Mouse (Mus musculus) spleen, adult 2 months (tissue): Measurements from ENCODE around the gene Ick. TPM values are rescaled to one million over a fixed set of nuclear protein-coding genes. Genes with fewer than 3 reads are reported as not detected.

Source experiments
- DNase-seq, 2 experiments: peaks; one replicate each; pipeline versions ENCODE4 v3.0.0 to v3.0.0-alpha.2; 2012 to 2021; ENCODE audit warnings: low spot score in 2 of 2, low read depth in 1 of 2
- H3K27ac ChIP-seq: fragments of 200-500 bp; 2 replicates; pipeline ENCODE4 v1.5.1; 2012; ENCODE audit warnings: low read length, inconsistent platforms; ENCODE audit not compliant: insufficient read depth
- H3K27me3 ChIP-seq: fragments of 200-500 bp; 2 replicates; pipeline ENCODE4 v1.6.1; 2012; ENCODE audit warnings: mild to moderate bottlenecking, moderate library complexity, low read length, inconsistent platforms; ENCODE audit not compliant: control insufficient read depth, insufficient read depth
- H3K36me3 ChIP-seq: fragments of 200-500 bp; 2 replicates; pipeline ENCODE4 v1.6.1; 2012; ENCODE audit warnings: mild to moderate bottlenecking, low read length, inconsistent platforms; ENCODE audit not compliant: control insufficient read depth, insufficient read depth
- H3K4me1 ChIP-seq: fragments of 200-500 bp; 2 replicates; pipeline ENCODE4 v1.6.1; 2011; ENCODE audit warnings: inconsistent platforms; ENCODE audit not compliant: control insufficient read depth, insufficient read depth, insufficient read length
- H3K4me3 ChIP-seq: fragments of 200-500 bp; 2 replicates; pipeline ENCODE4 v1.5.1; 2011; ENCODE audit warnings: mild to moderate bottlenecking, inconsistent platforms; ENCODE audit not compliant: insufficient read depth, insufficient read length; ENCODE audit errors: extremely low read depth
- CTCF ChIP-seq: fragments of 200-500 bp; IDR thresholded peaks from 2 replicates; pipeline ENCODE4 v1.5.1; 2011; ENCODE audit warnings: mild to moderate bottlenecking, inconsistent platforms; ENCODE audit not compliant: insufficient read depth, insufficient read length, insufficient replicate concordance; ENCODE audit errors: extremely low read depth
- POLR2A ChIP-seq: fragments of 200-500 bp; IDR thresholded peaks from 2 replicates; pipeline ENCODE4 v1.6.1; 2011; ENCODE audit warnings: low read depth, low read length, inconsistent platforms
- WGBS: fragments of 180-500 bp; shearing (Covaris S2); methylation state at CpG from one replicate; pipeline ENCODE4 v1.1.7; 2018; 5-methylcytosine and 5-hydroxymethylcytosine counted together
- polyA plus RNA-seq: library from polyadenylated mRNA; depleted of rRNA; stranded (reverse); fragments of >200 nt; gene quantifications from 2 replicates; pipeline ENCODE4 v1.2.3, GENCODE M21; 2012

Ick gene
- polyA plus RNA-seq, 1 experiment: 3.0 TPM

GRCm38 (mm10) chr9:78101431-78101830, 7.6 kb upstream of the Ick start:
- Histone ChIP-seq H3K4me3 (no peak overlapping the region), H3K4me1 (no peaks in the 10 kb centered on the region; the same call in none of the 2 replicates), H3K27me3 (no peaks in the 10 kb centered on the region), H3K27ac (peak overlapping the region; percentile 36), H3K36me3 (peaks cover 26% of the 10 kb centered on the region)
- 6% methylated on average over 4 of the region's 4 CpGs for WGBS
- DNase-seq: peak in 1 of 2 experiments; percentile 11
- TF ChIP-seq CTCF (no peak), POLR2A (no peak)

GRCm38 (mm10) chr9:78103965-78104560, 4.9 kb upstream of the Ick start:
- no peak for TF ChIP-seq CTCF
- no peak for TF ChIP-seq POLR2A
- peaks cover 10% of the 10 kb centered on the region for H3K36me3 ChIP-seq
- no peaks in the 10 kb centered on the region for H3K27me3 ChIP-seq
- 74% methylated on average over 8 of the region's 8 CpGs for WGBS
- DNase-seq: no peak
- no peak overlapping the region for H3K4me3 ChIP-seq
- H3K4me1 ChIP-seq: no peaks in the 10 kb centered on the region; the same call in none of the 2 replicates
- H3K27ac ChIP-seq: no peak overlapping the region

DNA sequence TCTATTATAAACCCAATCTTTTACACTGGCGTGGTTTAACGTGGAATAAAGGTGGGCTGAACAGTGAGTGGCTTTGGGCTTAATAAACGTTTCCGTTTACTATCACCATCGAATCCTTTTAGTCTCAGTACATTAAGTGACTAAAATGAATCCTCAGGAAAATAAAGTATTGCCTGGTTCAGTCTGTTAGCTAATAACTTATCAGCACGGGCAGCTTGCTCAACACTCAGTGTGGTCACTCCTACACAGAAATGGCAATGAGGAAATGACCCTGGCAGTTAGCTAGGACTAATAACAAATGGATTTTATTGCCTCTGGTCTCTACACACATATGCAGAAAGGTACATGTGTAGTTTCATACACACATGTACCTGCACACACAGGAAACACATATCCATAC, 4.0 kb upstream of the Ick start:
- TF ChIP-seq POLR2A: no peak
- WGBS: 73% methylated on average over 6 of the region's 6 CpGs
- H3K4me1 ChIP-seq: no peaks in the 10 kb centered on the region; the same call in none of the 2 replicates
- DNase-seq: no peak
- H3K27ac ChIP-seq: no peak overlapping the region
- no peak overlapping the region for H3K4me3 ChIP-seq
- peaks cover 7% of the 10 kb centered on the region for H3K36me3 ChIP-seq
- H3K27me3 ChIP-seq: no peaks in the 10 kb centered on the region

DNA sequence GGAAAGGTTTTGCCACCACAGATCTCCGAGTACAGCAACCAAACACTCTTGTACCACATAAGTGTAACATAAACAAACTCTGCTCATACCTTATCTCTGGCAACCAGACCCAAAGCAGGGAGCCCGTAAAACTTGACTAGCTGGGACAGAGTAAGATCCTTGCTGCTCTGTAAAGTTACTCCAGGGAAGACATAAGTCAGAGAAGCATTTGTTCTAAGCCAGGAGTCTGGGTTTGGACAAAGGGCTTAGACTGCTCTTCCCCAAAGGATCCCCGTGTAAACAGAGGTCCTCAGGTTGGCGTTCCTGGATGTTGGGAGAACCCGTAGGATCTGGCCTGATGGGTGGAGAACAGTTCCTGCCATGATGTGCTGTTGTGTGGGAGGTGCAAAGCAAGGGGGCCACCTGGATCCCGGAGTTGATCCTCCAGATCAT, 3.5 kb upstream of the Ick start:
- no peak overlapping the region for H3K4me3 ChIP-seq
- WGBS: 81% methylated on average over 6 of the region's 6 CpGs
- DNase-seq: no peak
- H3K27me3 ChIP-seq: no peaks in the 10 kb centered on the region
- H3K27ac ChIP-seq: peak overlapping the region; percentile 32; the same call in 1 of the 2 replicates
- H3K4me1 ChIP-seq: no peaks in the 10 kb centered on the region; the same call in none of the 2 replicates
- peaks cover 3% of the 10 kb centered on the region; the same call in 1 of the 2 replicates for H3K36me3 ChIP-seq
- TF ChIP-seq POLR2A (no peak), CTCF (no peak)

DNA sequence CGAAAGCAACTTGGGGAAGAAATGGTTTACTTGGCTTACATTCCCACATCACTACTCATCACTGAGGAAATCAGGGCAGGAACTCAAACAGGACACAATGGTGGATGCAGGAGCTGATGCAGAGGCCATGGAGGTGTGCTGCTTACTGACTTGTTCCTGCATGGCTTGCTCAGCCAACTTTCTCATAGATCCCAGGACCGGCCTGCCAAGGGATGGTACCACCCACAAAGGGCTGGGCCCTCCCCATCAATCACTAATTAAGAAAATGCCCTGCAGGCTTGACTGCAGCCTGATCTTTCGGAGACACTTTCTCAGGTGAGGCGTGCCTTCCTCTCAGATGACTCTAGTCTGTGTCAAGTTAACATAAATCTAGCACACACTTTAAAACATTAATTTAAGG, 2.2 kb upstream of the Ick start:
- Histone ChIP-seq H3K36me3 (peaks cover 3% of the 10 kb centered on the region; the same call in 1 of the 2 replicates), H3K27me3 (no peaks in the 10 kb centered on the region), H3K27ac (no peak overlapping the region), H3K4me3 (no peak overlapping the region), H3K4me1 (no peaks in the 10 kb centered on the region; the same call in none of the 2 replicates)
- DNase-seq: no peak
- 85% methylated on average over 4 of the region's 4 CpGs for WGBS
- TF ChIP-seq POLR2A: no peak
- no peak for TF ChIP-seq CTCF

- Histone ChIP-seq H3K4me3 (peak overlapping the region; percentile 81), H3K4me1 (no peaks in the 10 kb centered on the region; the same call in 1 of the 2 replicates), H3K36me3 (peaks cover 2% of the 10 kb centered on the region; the same call in 1 of the 2 replicates), H3K27ac (peak overlapping the region; percentile 96; the same call in 1 of the 2 replicates), H3K27me3 (no peaks in the 10 kb centered on the region)
- WGBS: 9% methylated on average over 6 of the region's 6 CpGs
- TF ChIP-seq POLR2A: no peak
- no peak for TF ChIP-seq CTCF
- DNase-seq: no peak
Measured at GRCm38 (mm10) chr9:78107582-78107911, 1.4 kb upstream of the Ick start.
